Mouse (Mus musculus) neural tube, embryonic 12.5 days (tissue): ENCODE measurements at regions not wholly inside any gene's neighbourhood (a gene's known extent, or its start where the extent isn't known, plus 50 kb on each side); places are given as distances from the start of the nearest gene placed in this dataset.
A peak's percentile ranks its signal among the peaks of the same experiment; 100 is the strongest.

Experiments
- ATAC-seq: fragments of 200-750 bp; cut with Nextera tagmentation; 2 replicates; pipeline ENCODE4 v1.8.0; 2017; ENCODE audit warnings: low read depth, mild to moderate bottlenecking, moderate TSS enrichment, moderate library complexity; ENCODE audit not compliant: low FRiP score
- H3K27ac ChIP-seq: fragments of 300-500 bp; sonication (generic); 2 replicates; pipeline ENCODE4 v1.5.1; 2016
- H3K27me3 ChIP-seq: fragments of 300-500 bp; sonication (generic); replicated peaks from 2 replicates; pipeline ENCODE4 v1.6.1; 2016; ENCODE audit warnings: mild to moderate bottlenecking
- H3K36me3 ChIP-seq: fragments of 300-500 bp; sonication (generic); 2 replicates; pipeline ENCODE4 v1.6.1; 2016; ENCODE audit warnings: mild to moderate bottlenecking
- H3K4me1 ChIP-seq: fragments of 300-500 bp; sonication (generic); 2 replicates; pipeline ENCODE4 v1.6.1; 2016
- H3K4me2 ChIP-seq: fragments of 300-500 bp; sonication (generic); replicated peaks from 2 replicates; pipeline ENCODE4 v1.6.1; 2016; ENCODE audit warnings: mild to moderate bottlenecking
- H3K4me3 ChIP-seq: fragments of 300-500 bp; sonication (generic); 2 replicates; pipeline ENCODE4 v1.5.1; 2016
- H3K9ac ChIP-seq: fragments of 300-500 bp; sonication (generic); 2 replicates; pipeline ENCODE4 v1.6.1; 2016; ENCODE audit warnings: mild to moderate bottlenecking
- H3K9me3 ChIP-seq: fragments of 300-500 bp; sonication (generic); 2 replicates; pipeline ENCODE4 v1.6.1; 2016; ENCODE audit warnings: mild to moderate bottlenecking
- WGBS: fragments of 180-500 bp; shearing (Covaris S2); methylation state at CpG from one replicate; pipeline ENCODE4 v1.1.7; 2016; 5-methylcytosine and 5-hydroxymethylcytosine counted together

DNA sequence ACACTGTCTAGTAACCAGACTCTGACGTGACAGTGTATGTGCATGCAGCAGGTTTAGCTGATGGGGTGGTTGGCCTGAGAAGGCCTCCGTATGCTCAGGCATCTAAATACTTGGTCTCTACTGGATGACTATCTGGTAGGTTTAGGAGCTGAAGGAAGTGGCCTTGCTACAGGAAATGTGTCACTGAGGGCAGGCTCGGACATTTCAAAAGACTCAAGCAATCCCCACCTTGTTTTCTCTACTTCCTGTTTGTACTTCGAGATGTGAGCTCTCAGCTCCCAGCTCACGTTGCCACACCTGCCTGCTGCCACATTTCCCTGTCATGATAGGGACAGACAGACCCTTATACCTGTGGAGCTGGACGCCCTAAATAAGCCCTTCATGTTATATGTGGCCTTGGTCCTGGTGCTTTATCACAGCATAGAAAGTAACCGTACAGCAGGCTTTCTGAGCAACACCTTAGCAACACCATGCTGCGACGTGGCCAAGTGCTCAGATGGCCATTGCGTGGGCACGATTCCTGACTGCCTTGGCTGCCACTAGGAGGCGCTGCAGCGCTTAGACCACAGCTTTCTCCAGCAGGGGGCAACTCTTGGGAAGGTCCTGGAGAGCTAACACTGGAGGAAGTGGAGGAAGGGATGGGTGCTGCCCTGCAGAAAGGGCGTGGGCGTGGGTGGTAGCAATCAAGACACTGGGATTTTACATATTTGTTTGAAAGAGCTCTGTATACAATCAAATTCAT, 165.8 kb upstream of the Zfp637 start:
- ATAC-seq: no peak
- Histone ChIP-seq H3K27ac (no peak overlapping the region), H3K4me1 (peaks cover 2% of the 10 kb centered on the region; the same call in 1 of the 2 replicates), H3K9ac (no peak overlapping the region), H3K36me3 (no peaks in the 10 kb centered on the region), H3K4me3 (no peak overlapping the region), H3K9me3 (no peaks in the 10 kb centered on the region), H3K4me2 (no peak overlapping the region), H3K27me3 (no peaks in the 10 kb centered on the region)
- WGBS: 60% methylated on average over 15 of the region's 15 CpGs

DNA sequence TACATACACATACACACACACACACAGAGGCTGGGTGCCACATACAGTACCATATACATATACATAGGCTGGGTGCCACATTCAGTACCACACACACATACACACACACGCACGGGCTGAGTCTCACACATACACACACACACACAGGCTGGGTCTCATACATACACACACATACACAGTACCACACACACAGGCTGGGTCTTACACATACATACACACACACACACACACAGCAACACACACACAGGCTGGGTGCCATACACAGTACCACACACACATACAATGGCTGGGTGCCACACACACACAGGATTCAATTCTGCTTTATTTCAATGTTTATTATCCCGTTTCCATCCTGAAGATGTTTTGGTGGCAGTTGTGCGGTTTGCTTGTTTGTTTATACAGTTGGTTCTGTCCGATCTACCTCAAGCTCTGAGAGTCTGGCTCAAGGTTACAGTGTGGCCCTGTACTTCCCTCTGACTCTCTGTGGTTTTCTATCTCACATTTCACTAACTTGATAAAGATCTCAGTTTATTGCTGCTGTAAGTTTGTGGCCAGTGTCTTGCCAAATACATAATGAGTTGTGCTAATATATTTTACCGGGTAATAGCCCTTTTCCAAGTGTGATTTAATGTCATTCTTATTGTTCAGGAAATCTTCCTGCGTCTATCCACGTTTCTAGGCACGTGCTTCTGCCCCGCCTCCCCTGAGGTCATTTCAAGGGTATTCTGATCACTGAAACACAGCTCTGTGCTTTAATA, 164.7 kb upstream of the Zfp637 start:
- no peak overlapping the region for H3K27ac ChIP-seq
- no peak overlapping the region for H3K4me3 ChIP-seq
- H3K9ac ChIP-seq: no peak overlapping the region
- H3K4me2 ChIP-seq: no peak overlapping the region
- 0 out of 2 replicates have a peak, but pooled peaks have one; percentile 37 for ATAC-seq
- WGBS: 47% methylated on average over 10 of the region's 10 CpGs
- no peaks in the 10 kb centered on the region for H3K36me3 ChIP-seq
- peaks cover 2% of the 10 kb centered on the region; the same call in 1 of the 2 replicates for H3K4me1 ChIP-seq
- no peaks in the 10 kb centered on the region for H3K27me3 ChIP-seq
- no peaks in the 10 kb centered on the region for H3K9me3 ChIP-seq

DNA sequence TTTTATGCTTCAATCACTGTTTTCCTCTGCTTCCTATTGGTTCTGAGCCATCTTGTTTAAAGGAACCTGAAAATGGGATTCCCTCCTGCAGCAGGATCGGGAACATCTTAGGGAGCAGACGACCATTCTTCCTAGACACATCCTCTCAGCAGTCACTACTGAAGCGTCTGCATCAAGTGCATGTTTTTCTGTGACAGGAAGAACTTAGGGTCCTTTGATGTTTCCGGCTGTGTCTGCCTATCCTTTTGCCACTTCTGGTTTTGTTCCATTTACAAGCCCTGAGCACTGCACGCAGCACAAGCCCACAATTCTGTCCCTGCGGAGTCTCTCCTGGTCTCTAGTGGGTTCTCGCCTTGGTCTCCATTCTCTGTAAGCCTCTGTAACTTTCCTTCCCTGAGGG, 163.9 kb upstream of the Zfp637 start:
- no peaks in the 10 kb centered on the region for H3K27me3 ChIP-seq
- no peaks in the 10 kb centered on the region for H3K9me3 ChIP-seq
- peaks cover 2% of the 10 kb centered on the region; the same call in 1 of the 2 replicates for H3K4me1 ChIP-seq
- no peak for ATAC-seq
- H3K27ac ChIP-seq: no peak overlapping the region
- no peak overlapping the region for H3K4me3 ChIP-seq
- H3K36me3 ChIP-seq: no peaks in the 10 kb centered on the region
- WGBS: 51% methylated on average over 7 of the region's 7 CpGs
- H3K4me2 ChIP-seq: no peak overlapping the region
- no peak overlapping the region for H3K9ac ChIP-seq

- Histone ChIP-seq H3K9me3 (no peaks in the 10 kb centered on the region), H3K27ac (no peak overlapping the region), H3K9ac (no peak overlapping the region), H3K4me2 (no peak overlapping the region), H3K27me3 (no peaks in the 10 kb centered on the region), H3K4me3 (no peak overlapping the region), H3K4me1 (peaks cover 2% of the 10 kb centered on the region; the same call in 1 of the 2 replicates), H3K36me3 (no peaks in the 10 kb centered on the region)
- no peak for ATAC-seq
- 87% methylated on average over 2 of the region's 2 CpGs for WGBS
These were observed 163.2 kb upstream of the Zfp637 start for GRCm38 (mm10) chr6:117677821-117678220.

- Histone ChIP-seq H3K36me3 (no peaks in the 10 kb centered on the region), H3K27ac (no peak overlapping the region), H3K4me1 (peaks cover 2% of the 10 kb centered on the region; the same call in 1 of the 2 replicates), H3K27me3 (no peaks in the 10 kb centered on the region), H3K9me3 (no peaks in the 10 kb centered on the region), H3K4me3 (no peak overlapping the region), H3K4me2 (no peak overlapping the region), H3K9ac (no peak overlapping the region)
- 67% methylated on average over 5 of the region's 5 CpGs for WGBS
- ATAC-seq: no peak
These were observed 162.7 kb upstream of the Zfp637 start for GRCm38 (mm10) chr6:117678276-117678675.

GRCm38 (mm10) chr6:117678877-117679276, 162.1 kb upstream of the Zfp637 start:
- Histone ChIP-seq H3K27ac (no peak overlapping the region), H3K27me3 (no peaks in the 10 kb centered on the region), H3K4me3 (no peak overlapping the region), H3K4me2 (no peak overlapping the region), H3K9me3 (no peaks in the 10 kb centered on the region), H3K36me3 (no peaks in the 10 kb centered on the region), H3K4me1 (peaks cover 2% of the 10 kb centered on the region; the same call in 1 of the 2 replicates), H3K9ac (no peak overlapping the region)
- WGBS: 78% methylated on average over 4 of the region's 4 CpGs
- ATAC-seq: no peak

- no peak overlapping the region for H3K9ac ChIP-seq
- 91% methylated on average over 9 of the region's 9 CpGs for WGBS
- no peaks in the 10 kb centered on the region for H3K36me3 ChIP-seq
- H3K9me3 ChIP-seq: no peaks in the 10 kb centered on the region
- H3K4me3 ChIP-seq: no peak overlapping the region
- H3K4me2 ChIP-seq: no peak overlapping the region
- ATAC-seq: no peak
- H3K4me1 ChIP-seq: no peaks in the 10 kb centered on the region
- no peaks in the 10 kb centered on the region for H3K27me3 ChIP-seq
- H3K27ac ChIP-seq: no peak overlapping the region
These were observed 154.8 kb upstream of the Zfp637 start for GRCm38 (mm10) chr6:117686212-117686611.

GRCm38 (mm10) chr6:117687045-117687444, 153.9 kb upstream of the Zfp637 start:
- H3K36me3 ChIP-seq: no peaks in the 10 kb centered on the region
- H3K27me3 ChIP-seq: no peaks in the 10 kb centered on the region
- WGBS: 92% methylated on average over 2 of the region's 2 CpGs
- no peaks in the 10 kb centered on the region for H3K4me1 ChIP-seq
- no peak for ATAC-seq
- no peaks in the 10 kb centered on the region for H3K9me3 ChIP-seq
- no peak overlapping the region for H3K4me2 ChIP-seq
- H3K4me3 ChIP-seq: no peak overlapping the region
- H3K27ac ChIP-seq: no peak overlapping the region
- no peak overlapping the region for H3K9ac ChIP-seq

DNA sequence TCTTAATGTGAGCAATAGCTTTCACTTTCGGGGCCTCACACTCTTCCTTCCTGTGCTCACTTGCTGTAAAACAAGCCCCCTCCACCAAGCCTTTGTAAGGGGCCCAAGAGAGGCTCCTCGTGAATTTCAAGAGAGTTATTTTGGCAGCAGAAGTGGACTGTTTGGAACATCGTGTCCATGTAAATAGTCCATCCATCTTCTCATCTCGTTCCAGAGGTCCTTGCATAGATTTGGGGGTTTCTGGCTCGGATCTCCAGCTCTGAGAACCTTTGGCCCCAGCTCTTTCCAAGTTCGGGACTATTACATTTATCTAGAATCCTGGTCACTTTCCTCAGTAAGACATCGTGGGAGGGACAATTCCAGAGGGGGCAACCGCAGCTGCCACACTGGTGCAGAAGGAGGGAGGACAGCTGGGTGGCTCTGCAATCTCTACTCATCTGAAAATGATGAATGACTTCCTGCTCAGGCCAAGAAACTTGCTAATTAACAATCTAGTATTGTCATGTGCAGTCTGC, 152.3 kb upstream of the Zfp637 start:
- Histone ChIP-seq H3K27ac (no peak overlapping the region), H3K27me3 (no peaks in the 10 kb centered on the region), H3K36me3 (no peaks in the 10 kb centered on the region), H3K4me3 (no peak overlapping the region), H3K9me3 (no peaks in the 10 kb centered on the region), H3K4me1 (no peaks in the 10 kb centered on the region), H3K4me2 (no peak overlapping the region), H3K9ac (no peak overlapping the region)
- no peak for ATAC-seq
- 77% methylated on average over 8 of the region's 8 CpGs for WGBS

- Histone ChIP-seq H3K27me3 (no peaks in the 10 kb centered on the region), H3K4me1 (no peaks in the 10 kb centered on the region), H3K9ac (no peak overlapping the region), H3K27ac (no peak overlapping the region), H3K9me3 (no peaks in the 10 kb centered on the region), H3K4me2 (no peak overlapping the region), H3K4me3 (no peak overlapping the region), H3K36me3 (no peaks in the 10 kb centered on the region)
- ATAC-seq: no peak
- WGBS: 89% methylated on average over 5 of the region's 5 CpGs
These were observed 140.7 kb upstream of the Zfp637 start for GRCm38 (mm10) chr6:117700286-117700685.

DNA sequence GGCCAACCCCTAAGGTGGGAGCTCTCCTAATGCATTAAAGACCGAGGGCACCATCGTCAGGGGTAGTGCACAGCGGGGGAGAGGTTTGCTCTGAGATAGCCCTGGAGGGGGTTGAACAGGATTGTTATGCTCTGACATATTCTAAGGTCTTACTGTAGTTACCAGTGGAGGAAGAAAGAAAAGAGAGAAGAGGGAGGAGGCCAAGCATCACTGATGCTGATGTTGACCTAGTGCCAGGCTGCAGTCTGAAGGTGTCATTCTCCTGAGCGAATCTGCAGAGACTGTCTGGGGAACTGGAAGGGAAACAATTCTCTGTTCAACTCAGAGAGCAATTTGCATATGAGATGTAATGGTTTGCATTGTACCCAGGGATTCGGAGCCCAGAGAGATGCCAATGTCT, 139.4 kb upstream of the Zfp637 start:
- WGBS: 91% methylated on average over 5 of the region's 5 CpGs
- no peaks in the 10 kb centered on the region for H3K27me3 ChIP-seq
- H3K4me1 ChIP-seq: no peaks in the 10 kb centered on the region
- no peak overlapping the region for H3K4me3 ChIP-seq
- no peaks in the 10 kb centered on the region for H3K36me3 ChIP-seq
- no peak overlapping the region for H3K4me2 ChIP-seq
- H3K9me3 ChIP-seq: no peaks in the 10 kb centered on the region
- H3K9ac ChIP-seq: no peak overlapping the region
- ATAC-seq: no peak
- no peak overlapping the region for H3K27ac ChIP-seq

DNA sequence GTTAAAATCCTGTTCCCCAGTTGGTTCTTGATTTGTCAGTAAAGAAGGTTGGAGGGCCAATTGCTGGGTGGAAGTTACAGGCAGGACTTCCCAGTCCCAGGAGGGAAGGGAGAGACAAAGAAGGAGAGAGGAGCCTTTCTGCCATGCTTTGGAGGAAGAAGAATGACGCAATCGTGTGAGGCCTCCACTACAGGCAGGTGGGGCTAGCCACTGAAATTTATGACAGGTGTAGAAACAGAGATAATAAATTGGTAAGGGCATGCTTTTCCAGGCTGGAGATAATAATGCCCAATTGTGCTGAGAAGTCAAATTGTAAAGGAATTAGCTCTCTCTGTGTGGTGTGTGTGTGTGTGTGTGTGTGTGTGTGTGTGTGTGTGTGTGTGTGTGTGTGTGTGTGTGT, 135.0 kb upstream of the Zfp637 start:
- Histone ChIP-seq H3K9ac (no peak overlapping the region), H3K4me3 (no peak overlapping the region), H3K4me2 (no peak overlapping the region), H3K36me3 (no peaks in the 10 kb centered on the region), H3K9me3 (no peaks in the 10 kb centered on the region), H3K27me3 (no peaks in the 10 kb centered on the region), H3K27ac (no peak overlapping the region), H3K4me1 (no peaks in the 10 kb centered on the region)
- ATAC-seq: no peak
- WGBS: 73% methylated on average over 2 of the region's 2 CpGs
